Mouse (Mus musculus): ENCODE measurements around the gene Fat2. TPM values are rescaled to one million over a fixed set of nuclear protein-coding genes. Genes with fewer than 3 reads are reported as not detected.

Fat2 gene
- polyA plus RNA-seq, 1 experiment: not detected

DNA sequence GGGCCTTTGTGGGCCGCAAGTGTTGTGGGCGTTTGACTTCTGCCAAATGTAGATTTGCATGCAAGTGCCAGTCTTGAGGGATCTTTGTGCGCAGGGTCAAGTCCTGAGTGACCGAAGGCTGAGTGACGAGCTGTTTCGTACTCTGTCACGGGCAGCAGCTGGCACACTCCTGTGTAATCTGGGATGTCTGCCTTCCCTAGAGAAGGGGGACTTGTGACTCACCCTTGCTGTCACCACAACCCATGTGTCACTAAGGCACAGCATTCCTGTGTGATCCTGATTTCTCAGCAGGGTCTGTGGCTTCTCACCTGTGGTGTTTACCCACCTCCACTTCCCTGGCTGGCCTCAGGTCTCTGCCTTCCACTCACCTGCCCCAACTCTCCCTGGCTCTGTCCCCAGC, 118.5 kb downstream of the Fat2 start:
- TF ChIP-seq CTCF (IDR thresholded peaks at IDR 0.05; ENCODE audit: low read depth, low read length) (no peak), POLR2A (IDR thresholded peaks at IDR 0.05; ENCODE audit: borderline replicate concordance, low read depth, low read length) (no peak)
- H3K4me3 ChIP-seq (ENCODE audit: insufficient read depth, low read length): no peak overlapping the region
- no peak overlapping the region for H3K27ac ChIP-seq (ENCODE audit: insufficient read depth, low read depth, low read length)
- peaks cover 15% of the 10 kb centered on the region for H3K4me1 ChIP-seq (ENCODE audit: control insufficient read depth, insufficient read depth, low read length)

DNA sequence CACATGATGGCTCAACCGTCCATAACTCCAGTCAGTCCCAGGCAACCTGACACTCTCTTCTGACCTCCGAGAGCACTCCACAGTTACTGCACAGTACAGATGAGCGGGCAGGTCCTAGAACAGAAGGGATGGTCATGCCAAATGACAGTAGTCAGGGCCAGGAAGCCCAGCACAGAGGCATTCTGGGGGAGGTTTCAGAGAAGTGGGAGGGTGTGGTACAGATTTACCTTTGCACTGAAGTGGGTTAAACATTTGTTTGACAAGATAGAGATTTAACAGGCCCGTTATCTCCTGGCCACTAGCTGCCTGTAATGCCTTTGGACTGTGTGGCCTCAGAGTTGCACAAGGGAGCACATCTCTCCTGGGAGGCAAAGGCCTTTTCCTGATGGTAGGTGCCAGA, 118.9 kb downstream of the Fat2 start:
- TF ChIP-seq CTCF (IDR thresholded peaks at IDR 0.05; ENCODE audit: low read depth, low read length) (no peak), POLR2A (IDR thresholded peaks at IDR 0.05; ENCODE audit: borderline replicate concordance, low read depth, low read length) (no peak)
- Histone ChIP-seq H3K27ac (ENCODE audit: insufficient read depth, low read depth, low read length) (no peak overlapping the region), H3K4me3 (ENCODE audit: insufficient read depth, low read length) (no peak overlapping the region), H3K4me1 (ENCODE audit: control insufficient read depth, insufficient read depth, low read length) (peaks cover 15% of the 10 kb centered on the region)

DNA sequence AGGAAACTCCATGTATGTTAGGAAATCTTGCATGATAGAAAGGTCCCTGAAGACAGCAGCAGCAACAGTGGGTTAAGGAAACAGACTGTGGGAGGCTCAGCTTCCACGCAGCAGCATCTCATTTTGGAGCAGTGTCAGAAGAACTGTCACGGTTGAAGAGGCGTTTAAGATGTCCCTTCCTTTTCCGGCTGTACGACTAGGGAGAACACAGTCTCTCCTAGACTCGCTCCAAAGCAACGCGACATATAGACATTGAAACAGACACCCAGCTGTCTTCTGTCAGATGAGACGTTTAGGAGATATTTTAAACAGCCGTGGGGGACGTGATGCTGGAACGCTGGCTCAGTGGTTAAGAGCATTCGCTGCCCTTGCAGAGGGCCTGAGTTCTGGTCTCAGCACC, 119.5 kb downstream of the Fat2 start:
- Histone ChIP-seq H3K4me1 (ENCODE audit: control insufficient read depth, insufficient read depth, low read length) (peaks cover 15% of the 10 kb centered on the region), H3K4me3 (ENCODE audit: insufficient read depth, low read length) (no peak overlapping the region), H3K27ac (ENCODE audit: insufficient read depth, low read depth, low read length) (no peak overlapping the region)
- no peak for TF ChIP-seq POLR2A (IDR thresholded peaks at IDR 0.05; ENCODE audit: borderline replicate concordance, low read depth, low read length)
- TF ChIP-seq CTCF (IDR thresholded peaks at IDR 0.05; ENCODE audit: low read depth, low read length): no peak

GRCm38 (mm10) chr11:55216061-55216460, 120.3 kb downstream of the Fat2 start:
- no peak for TF ChIP-seq CTCF (IDR thresholded peaks at IDR 0.05; ENCODE audit: low read depth, low read length)
- no peak for TF ChIP-seq POLR2A (IDR thresholded peaks at IDR 0.05; ENCODE audit: borderline replicate concordance, low read depth, low read length)
- Histone ChIP-seq H3K27ac (ENCODE audit: insufficient read depth, low read depth, low read length) (no peak overlapping the region), H3K4me1 (ENCODE audit: control insufficient read depth, insufficient read depth, low read length) (peaks cover 18% of the 10 kb centered on the region)

DNA sequence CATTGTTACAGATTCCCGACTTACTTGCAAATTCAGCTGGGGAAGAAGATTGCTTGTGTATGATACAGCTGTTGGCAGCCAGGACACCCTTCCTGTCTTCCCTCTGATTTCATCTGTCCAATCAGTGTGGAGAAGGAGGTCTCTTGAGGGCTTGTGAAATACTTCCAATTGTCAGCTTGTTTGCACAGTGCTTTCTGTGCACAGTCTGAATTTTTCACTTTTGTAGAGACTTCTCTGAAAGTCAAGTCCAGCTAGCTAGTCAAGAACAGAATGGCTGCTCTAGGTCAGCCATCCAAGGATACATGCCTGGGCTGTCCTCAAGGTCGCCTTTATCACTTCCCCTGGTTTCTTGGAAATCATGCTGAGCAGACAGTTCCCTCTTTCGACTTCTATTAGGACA, 121.4 kb downstream of the Fat2 start:
- H3K4me3 ChIP-seq (ENCODE audit: insufficient read depth, low read length): no peak overlapping the region
- no peak overlapping the region for H3K27ac ChIP-seq (ENCODE audit: insufficient read depth, low read depth, low read length)
- TF ChIP-seq POLR2A (IDR thresholded peaks at IDR 0.05; ENCODE audit: borderline replicate concordance, low read depth, low read length) (no peak), CTCF (IDR thresholded peaks at IDR 0.05; ENCODE audit: low read depth, low read length) (no peak)
- peaks cover 27% of the 10 kb centered on the region for H3K4me1 ChIP-seq (ENCODE audit: control insufficient read depth, insufficient read depth, low read length)

More at GRCm38 (mm10) chr11:55216061-55216460, 120.3 kb downstream of the Fat2 start:
- no peak overlapping the region for H3K4me3 ChIP-seq (ENCODE audit: insufficient read depth, low read length)

DNA sequence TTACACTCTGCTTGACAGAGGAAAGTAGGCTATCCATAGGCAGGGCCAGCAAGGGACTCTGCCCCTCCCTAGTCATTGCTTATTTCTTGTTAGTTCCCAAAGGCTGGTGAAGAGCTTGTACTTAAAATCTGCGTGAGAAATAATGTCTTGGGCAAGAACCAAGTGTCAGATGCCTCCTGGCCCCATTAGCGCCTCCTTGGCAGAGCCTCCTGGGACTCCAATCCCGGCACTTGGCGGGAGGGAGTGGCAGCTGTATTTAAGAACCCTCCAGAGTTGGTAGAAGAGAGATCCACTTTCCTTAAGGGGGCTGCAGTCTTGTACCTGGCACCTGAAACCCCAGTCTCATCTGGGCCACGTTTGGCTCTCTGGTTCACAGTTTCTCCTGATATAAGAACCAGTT, 122.2 kb downstream of the Fat2 start:
- no peak overlapping the region for H3K4me3 ChIP-seq (ENCODE audit: insufficient read depth, low read length)
- no peak overlapping the region for H3K27ac ChIP-seq (ENCODE audit: insufficient read depth, low read depth, low read length)
- no peak for TF ChIP-seq POLR2A (IDR thresholded peaks at IDR 0.05; ENCODE audit: borderline replicate concordance, low read depth, low read length)
- peaks cover 33% of the 10 kb centered on the region for H3K4me1 ChIP-seq (ENCODE audit: control insufficient read depth, insufficient read depth, low read length)

GRCm38 (mm10) chr11:55213518-55213917, 122.8 kb downstream of the Fat2 start:
- Histone ChIP-seq H3K4me3 (ENCODE audit: insufficient read depth, low read length) (no peak overlapping the region), H3K4me1 (ENCODE audit: control insufficient read depth, insufficient read depth, low read length) (peaks cover 36% of the 10 kb centered on the region), H3K27ac (ENCODE audit: insufficient read depth, low read depth, low read length) (no peak overlapping the region)
- TF ChIP-seq POLR2A (IDR thresholded peaks at IDR 0.05; ENCODE audit: borderline replicate concordance, low read depth, low read length): no peak
- TF ChIP-seq CTCF (IDR thresholded peaks at IDR 0.05; ENCODE audit: low read depth, low read length): no peak

DNA sequence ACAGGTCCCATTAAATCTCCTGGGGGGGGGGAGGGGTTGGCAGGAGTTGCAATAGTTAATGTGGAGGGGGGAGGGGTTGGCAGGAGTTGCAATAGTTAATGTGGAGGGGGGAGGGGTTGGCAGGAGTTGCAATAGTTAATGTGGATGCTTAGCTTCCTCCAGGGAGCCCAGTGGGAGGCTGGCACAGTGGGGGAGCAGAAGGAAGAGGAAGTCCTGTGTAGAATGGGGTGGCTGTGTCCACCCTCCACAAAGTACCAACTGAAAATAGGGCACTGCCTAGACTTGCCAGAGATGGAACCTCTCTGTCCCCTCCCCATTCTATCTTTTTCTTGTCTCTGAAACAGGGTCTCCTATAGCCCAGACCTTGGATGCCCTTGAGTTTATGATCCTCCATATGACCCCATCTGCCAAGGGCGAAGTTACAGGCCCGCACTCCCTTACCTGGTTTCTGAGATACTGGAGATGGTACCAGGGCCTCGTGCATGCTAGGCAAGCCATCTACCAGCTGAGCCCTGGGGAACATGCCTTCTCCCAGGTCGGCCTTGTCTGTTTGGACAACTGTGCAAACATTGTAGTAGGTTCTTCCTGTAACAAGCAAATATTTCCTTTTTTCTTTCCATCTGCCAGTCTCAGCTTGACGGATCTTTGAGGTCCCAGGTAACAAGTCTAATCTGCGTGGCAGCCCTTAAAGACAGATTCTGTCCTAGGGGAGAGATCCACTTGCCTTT, 126.6 kb downstream of the Fat2 start:
- peak overlapping the region; percentile 13; the same call in 1 of the 2 replicates for H3K4me3 ChIP-seq (ENCODE audit: insufficient read depth, low read length)
- H3K27ac ChIP-seq (ENCODE audit: insufficient read depth, low read depth, low read length): peak overlapping the region; percentile 96
- TF ChIP-seq CTCF (IDR thresholded peaks at IDR 0.05; ENCODE audit: low read depth, low read length) (no peak), POLR2A (IDR thresholded peaks at IDR 0.05; ENCODE audit: borderline replicate concordance, low read depth, low read length) (no peak)
- H3K4me1 ChIP-seq (ENCODE audit: control insufficient read depth, insufficient read depth, low read length): peaks cover 49% of the 10 kb centered on the region

DNA sequence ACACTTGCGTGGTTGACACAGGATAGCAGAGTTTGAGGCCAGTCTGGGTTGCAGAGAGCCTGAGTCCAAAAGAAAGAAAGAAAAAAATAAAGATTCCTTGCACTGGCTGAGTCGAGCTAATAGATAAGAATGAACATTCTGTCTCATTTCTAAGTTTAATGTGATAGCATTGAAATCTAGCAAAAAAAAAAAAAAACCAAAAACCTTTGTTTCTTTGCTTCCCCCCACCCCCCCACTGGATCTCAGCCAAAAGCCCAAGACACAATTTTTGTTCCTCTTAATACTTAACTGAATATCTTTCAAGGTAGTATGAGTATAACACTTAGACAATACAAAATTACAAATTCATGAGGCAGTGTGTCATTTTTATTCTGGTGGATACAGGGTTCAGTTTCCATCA, 127.3 kb downstream of the Fat2 start:
- H3K4me1 ChIP-seq (ENCODE audit: control insufficient read depth, insufficient read depth, low read length): peaks cover 42% of the 10 kb centered on the region
- H3K27ac ChIP-seq (ENCODE audit: insufficient read depth, low read depth, low read length): peak overlapping the region; percentile 96
- H3K4me3 ChIP-seq (ENCODE audit: insufficient read depth, low read length): peak overlapping the region; percentile 29; the same call in 1 of the 2 replicates
- TF ChIP-seq CTCF (IDR thresholded peaks at IDR 0.05; ENCODE audit: low read depth, low read length) (no peak), POLR2A (IDR thresholded peaks at IDR 0.05; ENCODE audit: borderline replicate concordance, low read depth, low read length) (no peak)

DNA sequence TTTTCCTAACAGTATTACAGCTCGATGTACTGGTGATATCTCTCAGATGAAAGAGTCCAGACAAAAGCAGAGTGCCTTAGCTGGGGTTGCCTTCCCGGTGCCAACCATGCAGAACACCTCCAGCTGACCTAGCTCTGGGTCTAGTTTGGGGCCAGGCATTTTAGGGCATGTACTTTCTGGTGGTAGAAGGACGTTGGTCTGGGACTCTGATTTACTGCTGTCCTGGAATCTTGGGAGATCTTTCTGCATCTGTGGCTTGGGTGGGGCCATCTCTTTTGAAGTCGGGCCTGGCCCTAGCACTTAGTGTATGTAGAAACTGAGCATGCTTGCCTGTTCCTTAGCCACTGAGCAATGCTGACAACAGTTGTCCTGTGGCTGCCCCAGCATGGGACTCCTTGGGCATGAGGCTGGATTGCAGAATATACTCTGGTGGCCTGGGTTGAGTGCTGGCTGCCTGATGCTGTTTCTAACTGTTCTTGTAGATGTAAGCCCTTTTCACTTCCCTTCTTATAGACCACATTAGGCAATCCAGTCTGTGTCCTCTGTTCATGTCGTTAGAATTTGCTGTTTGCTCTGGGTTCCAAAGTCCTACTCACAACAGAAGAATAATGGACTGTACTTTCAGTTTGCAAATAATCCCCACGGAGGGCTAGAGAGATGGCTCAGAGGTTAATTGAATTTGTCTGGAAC, 128.2 kb downstream of the Fat2 start:
- TF ChIP-seq CTCF (IDR thresholded peaks at IDR 0.05; ENCODE audit: low read depth, low read length) (no peak), POLR2A (IDR thresholded peaks at IDR 0.05; ENCODE audit: borderline replicate concordance, low read depth, low read length) (no peak)
- Histone ChIP-seq H3K4me1 (ENCODE audit: control insufficient read depth, insufficient read depth, low read length) (peaks cover 40% of the 10 kb centered on the region), H3K27ac (ENCODE audit: insufficient read depth, low read depth, low read length) (peak overlapping the region; percentile 96), H3K4me3 (ENCODE audit: insufficient read depth, low read length) (peak overlapping the region; percentile 29; the same call in 1 of the 2 replicates)
